Mouse (Mus musculus) frontal cortex, postnatal 14 days (tissue): ENCODE data around the gene 2210016F16Rik.
"Not testable (repeated sequence)": the region's sequence is repeated elsewhere in the genome, so short reads cannot be mapped to it uniquely, and the experiment has no call there.

Experiments
- DNase-seq, 2 experiments: peaks; one replicate each; pipeline ENCODE4 v3.0.0; 2022; ENCODE audit warnings: low spot score in 2 of 2

The 2210016F16Rik gene

GRCm38 (mm10) chr13:58373153-58373470 lies 11.9 kb downstream of the 2210016F16Rik start:
- no peak for DNase-seq

GRCm38 (mm10) chr13:58372278-58373152 lies 12.5 kb downstream of the 2210016F16Rik start:
- no peak for DNase-seq

- no peak for DNase-seq
Measured at GRCm38 (mm10) chr13:58368835-58369234, 16.2 kb downstream of the 2210016F16Rik start.

- DNase-seq: no peak
Measured at GRCm38 (mm10) chr13:58367641-58368040, 17.4 kb downstream of the 2210016F16Rik start.

- DNase-seq: no peak
Measured at GRCm38 (mm10) chr13:58366373-58366772, 18.7 kb downstream of the 2210016F16Rik start.

- not testable (repeated sequence) for DNase-seq
Measured at GRCm38 (mm10) chr13:58365179-58365578, 19.8 kb downstream of the 2210016F16Rik start.

- no peak for DNase-seq
Measured at GRCm38 (mm10) chr13:58364353-58365175, 20.5 kb downstream of the 2210016F16Rik start.

GRCm38 (mm10) chr13:58359304-58359653 lies 25.7 kb downstream of the 2210016F16Rik start:
- no peak for DNase-seq

- peak; percentile 20 to 40 for DNase-seq
Measured at GRCm38 (mm10) chr13:58358629-58359303, 26.3 kb downstream of the 2210016F16Rik start, which contains the start of gene Kif27. Gene Kif27, minus strand, starts transcription at chr13:58359122.

GRCm38 (mm10) chr13:58352996-58353395 lies 32.0 kb downstream of the 2210016F16Rik start:
- no peak for DNase-seq

GRCm38 (mm10) chr13:58350606-58351005 lies 34.4 kb downstream of the 2210016F16Rik start:
- no peak for DNase-seq

- no peak for DNase-seq
Measured at GRCm38 (mm10) chr13:58344505-58344904, 40.5 kb downstream of the 2210016F16Rik start.

- no peak for DNase-seq
Measured at GRCm38 (mm10) chr13:58337456-58337855, 47.6 kb downstream of the 2210016F16Rik start.

GRCm38 (mm10) chr13:58334116-58334515 lies 50.9 kb downstream of the 2210016F16Rik start:
- no peak for DNase-seq
